Mouse (Mus musculus) adrenal gland, postnatal 36 days (tissue): ENCODE measurements around the gene Tmem18. TPM values are rescaled to one million over a fixed set of nuclear protein-coding genes. Genes with fewer than 3 reads are reported as not detected.
A peak's percentile ranks its signal among the peaks of the same experiment; 100 is the strongest.

ENCODE experiments used
- DNase-seq, 2 experiments: peaks; one replicate each; pipeline ENCODE4 v3.0.0; 2021; ENCODE audit warnings: mixed read lengths in 1 of 2
- long read RNA-seq, 2 experiments: library from polyadenylated mRNA; stranded (forward); transcript quantifications; one replicate each; pipeline ENCODE4 v2.0.0; 2021; ENCODE audit warnings: borderline sequencing depth in 2 of 2
- total RNA-seq, 2 experiments: library from RNA; stranded (reverse); gene quantifications; 2 replicates each; pipeline ENCODE4 v1.2.3; 2021

Tmem18 gene
- total RNA-seq, result 10 to 100 TPM; 18.0 to 22.0 TPM
- long read RNA-seq, experiment 1, transcript Tmem18-201 (5 exons, 2,971 nt), result major isoform, 19 of 23 reads
- long read RNA-seq, experiment 1, partial matches to known transcripts, result 0 of 23 reads
- long read RNA-seq, experiment 1, other reads (novel, unspliced or antisense), result 4 of 23 reads
- long read RNA-seq, experiment 2, partial matches to known transcripts, result 0 of 3 reads
- long read RNA-seq, experiment 2, other reads (novel, unspliced or antisense), result 0 of 3 reads

GRCm38 (mm10) chr12:30584356-30584740 lies at the start of gene Tmem18:
Gene Tmem18, plus strand, starts transcription at chr12:30584426.
- peak; percentile 79 to 83 for DNase-seq

GRCm38 (mm10) chr12:30557349-30557748 lies 26.9 kb upstream of the Tmem18 start:
- DNase-seq, result no peak

- no peak for DNase-seq
These were observed 22.8 kb upstream of the Tmem18 start for GRCm38 (mm10) chr12:30561411-30561810.

- no peak for DNase-seq
These were observed 12.2 kb upstream of the Tmem18 start for GRCm38 (mm10) chr12:30572075-30572474.

GRCm38 (mm10) chr12:30575952-30576351 lies 8.3 kb upstream of the Tmem18 start:
- DNase-seq, result no peak

- DNase-seq, result peak; percentile 62 to 80
These were observed 6.2 kb upstream of the Tmem18 start for GRCm38 (mm10) chr12:30578019-30578418.

- DNase-seq, result no peak
These were observed 2.9 kb upstream of the Tmem18 start for GRCm38 (mm10) chr12:30581277-30581676.

- no peak for DNase-seq
These were observed 455 bp upstream of the Tmem18 start for GRCm38 (mm10) chr12:30583586-30584355.

GRCm38 (mm10) chr12:30584863-30585262 lies 637 bp downstream of the Tmem18 start:
- no peak for DNase-seq

GRCm38 (mm10) chr12:30591832-30592231 lies 7.6 kb downstream of the Tmem18 start:
- DNase-seq, result no peak

GRCm38 (mm10) chr12:30596818-30597407 lies 12.7 kb downstream of the Tmem18 start:
- peak; percentile 43 to 52 for DNase-seq

- DNase-seq, result no peak
These were observed 14.7 kb downstream of the Tmem18 start for GRCm38 (mm10) chr12:30598955-30599354.

GRCm38 (mm10) chr12:30599474-30599873 lies 15.2 kb downstream of the Tmem18 start:
- no peak for DNase-seq

- DNase-seq, result no peak
These were observed 15.8 kb downstream of the Tmem18 start for GRCm38 (mm10) chr12:30599997-30600396.

GRCm38 (mm10) chr12:30604012-30604411 lies 19.8 kb downstream of the Tmem18 start:
- no peak for DNase-seq

GRCm38 (mm10) chr12:30604876-30605275 lies 20.6 kb downstream of the Tmem18 start:
- DNase-seq, result no peak

GRCm38 (mm10) chr12:30605941-30606340 lies 21.7 kb downstream of the Tmem18 start:
- no peak for DNase-seq

- no peak for DNase-seq
These were observed 22.5 kb downstream of the Tmem18 start for GRCm38 (mm10) chr12:30606743-30607142.

- DNase-seq, result no peak
These were observed 34.2 kb downstream of the Tmem18 start for GRCm38 (mm10) chr12:30618425-30618824.

- no peak for DNase-seq
These were observed 44.2 kb downstream of the Tmem18 start for GRCm38 (mm10) chr12:30628466-30628865.

- no peak for DNase-seq
These were observed 50.3 kb downstream of the Tmem18 start for GRCm38 (mm10) chr12:30634534-30634933.
